Mouse (Mus musculus): ENCODE data around the gene Tmem238l. TPM values are rescaled to one million over a fixed set of nuclear protein-coding genes. Genes with fewer than 3 reads are reported as not detected.

The Tmem238l gene
- not detected in 2 replicates for polyA plus RNA-seq (2012; ENCODE audit: low replicate concordance)

GRCm38 (mm10) chr11:66956303-66956702, at the start of gene Tmem238l:
Tmem238l (plus strand) TSS chr11:66956638.

GRCm38 (mm10) chr11:66911811-66912210, 44.6 kb upstream of the Tmem238l start, which contains the start of gene Pirt:
Pirt (plus strand) TSS chr11:66911981.

Other genes starting within 250 kb of the Tmem238l start
- gene Pirt, start 44.7 kb upstream of the Tmem238l start, polyA plus RNA-seq (2012; ENCODE audit: low replicate concordance) = 0.07 TPM in 1 of 2 replicates, not detected in the other
- gene Tmem220, start 68.5 kb downstream of the Tmem238l start, polyA plus RNA-seq (2012; ENCODE audit: low replicate concordance) = not detected in 2 replicates
- 1.6 and 2.9 TPM in 2 replicates for gene Adprm, start 96.0 kb downstream of the Tmem238l start, polyA plus RNA-seq (2012; ENCODE audit: low replicate concordance)
- 2.5 and 2.6 TPM in 2 replicates for gene Sco1, start 96.0 kb downstream of the Tmem238l start, polyA plus RNA-seq (2012; ENCODE audit: low replicate concordance)
- not detected in 2 replicates for gene Myh3, start 121.7 kb downstream of the Tmem238l start, polyA plus RNA-seq (2012; ENCODE audit: low replicate concordance)
- gene Myh2, start 214.4 kb downstream of the Tmem238l start, polyA plus RNA-seq (2012; ENCODE audit: low replicate concordance) = 0.06 TPM in 1 of 2 replicates, not detected in the other
- not detected in 2 replicates for gene Myh1, start 243.4 kb downstream of the Tmem238l start, polyA plus RNA-seq (2012; ENCODE audit: low replicate concordance)

All from leukemia stem cell, adult 10-12 weeks (primary cell).